Mouse (Mus musculus): ENCODE data around the gene Tpo. TPM values are rescaled to one million over a fixed set of nuclear protein-coding genes. Genes with fewer than 3 reads are reported as not detected.

Tpo gene
- polyA plus RNA-seq, 1 experiment from 2014 or later: not detected

GRCm38 (mm10) chr12:30129411-30129716, 3.1 kb downstream of the Tpo start:
- Histone ChIP-seq H3K9me3 (replicated peaks) (no peaks in the 10 kb centered on the region), H3K36me3 (ENCODE audit: poor library complexity, severe bottlenecking) (no peaks in the 10 kb centered on the region), H3K9ac (no peak overlapping the region), H3K4me1 (no peaks in the 10 kb centered on the region), H3K4me2 (no peak overlapping the region), H3K27ac (no peak overlapping the region), H3K4me3 (no peak overlapping the region), H3K27me3 (no peaks in the 10 kb centered on the region)
- peak; percentile 24; the same call in 1 of the 2 replicates for ATAC-seq
- WGBS: 71% methylated on average over 6 of the region's 6 CpGs

DNA sequence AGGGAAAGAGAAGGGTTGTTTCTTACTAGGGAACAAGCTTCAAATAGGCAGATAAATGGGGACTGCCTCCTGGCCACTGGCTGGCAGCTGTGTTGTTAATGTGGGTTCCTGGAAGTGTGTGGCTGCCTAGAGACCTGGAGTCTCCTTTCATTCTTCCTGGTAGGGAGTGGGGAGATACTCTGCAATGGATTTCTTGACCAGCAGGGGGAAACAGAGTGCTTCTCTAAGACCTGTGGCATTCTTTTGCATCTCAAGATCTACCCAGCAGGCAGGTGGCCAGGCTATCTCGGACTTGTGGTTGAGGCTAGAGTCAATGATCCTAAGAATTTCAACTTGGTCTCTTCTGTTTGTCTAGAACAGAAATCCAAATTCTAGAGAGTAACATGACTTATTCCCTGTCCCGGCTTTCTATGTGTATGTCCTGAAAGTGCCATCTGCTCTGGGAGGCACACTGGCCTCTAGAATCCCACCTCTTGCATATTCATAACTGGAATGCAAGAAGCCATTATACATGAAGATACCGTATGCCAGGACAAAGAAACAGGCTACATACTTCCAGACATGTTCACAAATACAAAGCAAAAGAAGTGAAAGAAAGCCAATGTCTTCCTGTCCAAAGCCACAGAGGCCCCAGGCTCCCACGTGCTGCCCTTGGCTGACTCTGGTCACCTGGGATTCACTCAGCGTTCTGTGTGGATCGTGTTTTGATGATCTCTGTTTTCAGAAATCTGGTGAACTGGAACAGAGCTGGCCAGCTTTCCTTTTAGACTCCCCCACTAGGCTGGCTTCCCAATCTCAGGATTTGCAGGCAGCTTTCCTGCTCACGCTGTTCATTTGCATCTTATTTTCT, 3.6 kb downstream of the Tpo start:
- no peak overlapping the region for H3K9ac ChIP-seq

GRCm38 (mm10) chr12:30122347-30122746, 10.1 kb downstream of the Tpo start:
- H3K4me2 ChIP-seq: no peak overlapping the region
- no peaks in the 10 kb centered on the region for H3K36me3 ChIP-seq (ENCODE audit: poor library complexity, severe bottlenecking)
- no peaks in the 10 kb centered on the region for H3K4me1 ChIP-seq
- H3K9me3 ChIP-seq (replicated peaks): no peaks in the 10 kb centered on the region
- no peak overlapping the region for H3K9ac ChIP-seq
- H3K27me3 ChIP-seq: no peaks in the 10 kb centered on the region
- H3K27ac ChIP-seq: no peak overlapping the region
- WGBS: 87% methylated on average over 7 of the region's 7 CpGs
- no peak overlapping the region for H3K4me3 ChIP-seq
- ATAC-seq: no peak

More for the DNA sequence above, 3.6 kb downstream of the Tpo start:
- H3K27ac ChIP-seq: no peak overlapping the region
- no peak overlapping the region for H3K4me2 ChIP-seq
- H3K9me3 ChIP-seq (replicated peaks): no peaks in the 10 kb centered on the region
- no peak overlapping the region for H3K4me3 ChIP-seq
- no peaks in the 10 kb centered on the region for H3K36me3 ChIP-seq (ENCODE audit: poor library complexity, severe bottlenecking)
- no peaks in the 10 kb centered on the region for H3K27me3 ChIP-seq
- WGBS: 53% methylated on average over 7 of the region's 7 CpGs
- peak; percentile 59 for ATAC-seq
- H3K4me1 ChIP-seq: no peaks in the 10 kb centered on the region

- Histone ChIP-seq H3K4me1 (0 out of 2 replicates have a peak, but pooled peaks cover 6% of the 10 kb centered on the region), H3K4me3 (no peak overlapping the region), H3K27ac (no peak overlapping the region), H3K27me3 (no peaks in the 10 kb centered on the region), H3K9me3 (replicated peaks) (no peaks in the 10 kb centered on the region), H3K4me2 (no peak overlapping the region), H3K36me3 (ENCODE audit: poor library complexity, severe bottlenecking) (no peaks in the 10 kb centered on the region), H3K9ac (no peak overlapping the region)
- 85% methylated on average over 2 of the region's 2 CpGs for WGBS
- no peak for ATAC-seq
Observed at GRCm38 (mm10) chr12:30112271-30112670, 20.2 kb downstream of the Tpo start.

- no peaks in the 10 kb centered on the region for H3K4me1 ChIP-seq
- WGBS: 65% methylated on average over 14 of the region's 14 CpGs
- no peak overlapping the region for H3K9ac ChIP-seq
- no peaks in the 10 kb centered on the region for H3K27me3 ChIP-seq
- ATAC-seq: no peak
- H3K4me3 ChIP-seq: no peak overlapping the region
- H3K27ac ChIP-seq: no peak overlapping the region
- no peaks in the 10 kb centered on the region for H3K36me3 ChIP-seq (ENCODE audit: poor library complexity, severe bottlenecking)
- no peaks in the 10 kb centered on the region for H3K9me3 ChIP-seq (replicated peaks)
- no peak overlapping the region for H3K4me2 ChIP-seq
Observed at GRCm38 (mm10) chr12:30109646-30110605, 22.5 kb downstream of the Tpo start.

DNA sequence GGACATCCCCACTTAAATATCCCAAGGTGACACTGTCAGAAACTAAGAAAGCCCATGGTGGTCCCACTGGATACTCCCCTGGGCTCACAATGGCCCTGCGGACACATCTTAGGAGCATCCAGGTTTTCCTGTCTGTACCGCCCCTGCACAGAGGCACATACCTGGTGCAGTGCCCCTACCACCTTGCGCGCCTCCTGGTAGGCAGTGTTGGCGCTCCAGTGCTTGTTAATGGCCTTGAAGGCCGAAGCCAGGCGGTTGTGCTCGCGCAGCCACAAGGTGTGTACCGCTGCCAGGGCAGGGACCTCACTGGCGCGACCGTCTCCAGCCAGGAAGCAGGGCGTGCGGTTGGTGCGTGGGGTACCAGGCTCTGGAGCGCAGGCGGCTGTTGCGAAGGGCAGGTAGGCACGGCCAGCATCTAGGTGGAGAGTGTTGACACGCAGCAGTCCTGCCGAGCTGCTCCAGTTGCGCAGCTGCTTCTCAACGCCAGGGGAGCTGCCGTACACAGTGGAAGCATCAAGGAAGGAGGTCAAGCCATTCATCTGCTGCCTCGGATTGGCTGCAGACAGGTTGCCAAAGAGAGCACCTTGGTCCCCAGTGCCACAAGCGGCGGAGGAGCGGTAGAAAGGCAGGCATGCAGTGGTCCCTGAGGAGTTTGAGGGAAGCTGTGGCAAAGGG, 29.4 kb downstream of the Tpo start:
- ATAC-seq: no peak
- no peak overlapping the region for H3K4me2 ChIP-seq
- WGBS: 41% methylated on average over 29 of the region's 29 CpGs

GRCm38 (mm10) chr12:30092081-30092480, 40.3 kb downstream of the Tpo start:
- Histone ChIP-seq H3K36me3 (ENCODE audit: poor library complexity, severe bottlenecking) (no peaks in the 10 kb centered on the region), H3K4me3 (no peak overlapping the region), H3K27ac (no peak overlapping the region), H3K9me3 (replicated peaks) (no peaks in the 10 kb centered on the region), H3K4me1 (no peaks in the 10 kb centered on the region), H3K4me2 (no peak overlapping the region), H3K9ac (no peak overlapping the region), H3K27me3 (no peaks in the 10 kb centered on the region)
- ATAC-seq: no peak
- 86% methylated on average over 5 of the region's 5 CpGs for WGBS

More for the DNA sequence above, 29.4 kb downstream of the Tpo start:
- H3K36me3 ChIP-seq (ENCODE audit: poor library complexity, severe bottlenecking): no peaks in the 10 kb centered on the region
- no peaks in the 10 kb centered on the region for H3K4me1 ChIP-seq
- no peaks in the 10 kb centered on the region for H3K27me3 ChIP-seq
- H3K4me3 ChIP-seq: no peak overlapping the region
- H3K9ac ChIP-seq: no peak overlapping the region
- no peak overlapping the region for H3K27ac ChIP-seq
- no peaks in the 10 kb centered on the region for H3K9me3 ChIP-seq (replicated peaks)

- H3K27me3 ChIP-seq: no peaks in the 10 kb centered on the region
- H3K27ac ChIP-seq: no peak overlapping the region
- H3K9me3 ChIP-seq (replicated peaks): no peaks in the 10 kb centered on the region
- H3K9ac ChIP-seq: no peak overlapping the region
- WGBS: 88% methylated on average over 3 of the region's 3 CpGs
- no peaks in the 10 kb centered on the region for H3K36me3 ChIP-seq (ENCODE audit: poor library complexity, severe bottlenecking)
- no peak for ATAC-seq
- H3K4me3 ChIP-seq: no peak overlapping the region
- no peaks in the 10 kb centered on the region for H3K4me1 ChIP-seq
- no peak overlapping the region for H3K4me2 ChIP-seq
Observed at GRCm38 (mm10) chr12:30083971-30084370, 48.5 kb downstream of the Tpo start.

- Histone ChIP-seq H3K27ac (no peak overlapping the region), H3K4me2 (no peak overlapping the region), H3K4me1 (no peaks in the 10 kb centered on the region), H3K9me3 (replicated peaks) (no peaks in the 10 kb centered on the region), H3K36me3 (ENCODE audit: poor library complexity, severe bottlenecking) (no peaks in the 10 kb centered on the region), H3K27me3 (no peaks in the 10 kb centered on the region), H3K4me3 (no peak overlapping the region), H3K9ac (no peak overlapping the region)
- ATAC-seq: no peak
- WGBS: 96% methylated on average over 11 of the region's 11 CpGs
Observed at GRCm38 (mm10) chr12:30077056-30077455, 55.4 kb downstream of the Tpo start.

DNA sequence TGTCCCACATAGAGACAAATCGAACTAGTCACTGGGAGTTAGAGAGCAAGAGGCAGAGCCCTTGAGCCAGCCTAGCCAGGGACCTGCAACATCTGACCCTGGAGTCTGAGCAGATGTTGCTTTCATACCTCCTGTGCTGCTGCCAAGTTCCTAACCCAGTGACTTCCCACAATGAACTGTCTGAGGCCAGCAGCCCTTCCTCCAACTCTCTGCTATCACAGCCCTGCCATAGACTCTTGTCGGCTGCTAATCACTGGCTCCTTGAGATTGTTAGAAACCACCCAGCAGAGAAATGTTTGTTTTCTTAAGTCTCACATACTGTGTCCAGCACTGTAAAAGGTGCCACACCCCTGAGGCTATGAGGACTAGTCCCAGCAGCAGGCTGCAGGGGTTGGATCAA, 56.1 kb downstream of the Tpo start:
- Histone ChIP-seq H3K9me3 (replicated peaks) (no peaks in the 10 kb centered on the region), H3K27me3 (no peaks in the 10 kb centered on the region), H3K4me2 (no peak overlapping the region), H3K36me3 (ENCODE audit: poor library complexity, severe bottlenecking) (no peaks in the 10 kb centered on the region), H3K4me1 (no peaks in the 10 kb centered on the region), H3K27ac (no peak overlapping the region), H3K9ac (no peak overlapping the region), H3K4me3 (no peak overlapping the region)
- no peak for ATAC-seq
- 83% methylated on average over 2 of the region's 2 CpGs for WGBS

DNA sequence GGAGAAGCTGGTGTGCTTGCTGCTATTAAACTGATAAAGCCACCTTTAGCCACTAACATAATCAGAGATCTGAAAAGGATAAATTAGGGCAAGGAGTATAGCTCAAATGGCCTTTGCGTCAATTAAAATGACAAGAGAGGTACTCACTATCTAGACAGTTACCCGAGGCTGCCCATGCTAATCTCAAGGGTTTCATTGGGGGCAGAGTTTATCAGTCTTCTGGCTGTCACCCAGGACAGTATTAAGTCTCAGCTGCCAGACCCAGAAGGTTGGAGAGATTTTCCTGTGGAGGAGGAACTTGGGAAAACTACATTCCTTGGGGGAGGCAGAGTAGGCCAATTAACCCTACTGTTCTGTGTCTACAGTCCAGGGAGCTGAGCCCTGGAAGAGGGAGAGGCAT, 63.1 kb downstream of the Tpo start:
- Histone ChIP-seq H3K36me3 (ENCODE audit: poor library complexity, severe bottlenecking) (no peaks in the 10 kb centered on the region), H3K4me1 (no peaks in the 10 kb centered on the region), H3K4me2 (no peak overlapping the region), H3K27me3 (no peaks in the 10 kb centered on the region), H3K9me3 (replicated peaks) (no peaks in the 10 kb centered on the region), H3K9ac (no peak overlapping the region), H3K4me3 (no peak overlapping the region), H3K27ac (no peak overlapping the region)
- 78% methylated on average over 2 of the region's 2 CpGs for WGBS
- no peak for ATAC-seq

DNA sequence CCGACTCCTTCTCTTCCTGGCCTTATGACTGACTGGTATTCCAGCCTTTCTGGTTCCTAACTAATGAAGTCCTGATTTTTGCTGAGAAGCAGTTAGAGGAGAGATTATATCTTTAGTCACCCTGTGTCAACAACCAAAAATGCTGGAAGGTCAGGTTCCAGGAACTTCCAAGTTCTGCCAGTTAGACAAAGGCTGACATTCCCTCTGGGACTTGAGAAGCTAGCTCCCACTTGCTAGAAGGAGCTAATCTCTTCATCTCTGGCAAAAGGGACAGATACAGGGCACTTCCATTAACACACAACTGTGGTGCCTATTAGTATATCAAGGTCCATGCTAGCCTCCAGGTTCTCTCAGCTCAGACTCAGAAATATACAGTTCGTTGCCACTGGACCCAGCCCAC, 64.6 kb downstream of the Tpo start:
- H3K9me3 ChIP-seq (replicated peaks): no peaks in the 10 kb centered on the region
- H3K4me2 ChIP-seq: no peak overlapping the region
- no peaks in the 10 kb centered on the region for H3K36me3 ChIP-seq (ENCODE audit: poor library complexity, severe bottlenecking)
- 90% methylated on average over 2 of the region's 2 CpGs for WGBS
- no peaks in the 10 kb centered on the region for H3K4me1 ChIP-seq
- H3K4me3 ChIP-seq: no peak overlapping the region
- no peak for ATAC-seq
- no peak overlapping the region for H3K27ac ChIP-seq
- H3K9ac ChIP-seq: no peak overlapping the region
- H3K27me3 ChIP-seq: no peaks in the 10 kb centered on the region
